Mouse (Mus musculus) lung, postnatal 4 days (tissue): Measurements from ENCODE around the gene Cpne2.

ENCODE experiments used
- DNase-seq, 2 experiments: peaks; one replicate each; pipeline ENCODE4 v3.0.0; 2021

The Cpne2 gene

GRCm38 (mm10) chr8:94532873-94533671 is at the start of gene Cpne2:
Cpne2 (plus strand) TSS chr8:94532990.
- peak; percentile 76 to 82 for DNase-seq

GRCm38 (mm10) chr8:94485288-94485687 is 47.5 kb upstream of the Cpne2 start:
- DNase-seq: no peak

DNA sequence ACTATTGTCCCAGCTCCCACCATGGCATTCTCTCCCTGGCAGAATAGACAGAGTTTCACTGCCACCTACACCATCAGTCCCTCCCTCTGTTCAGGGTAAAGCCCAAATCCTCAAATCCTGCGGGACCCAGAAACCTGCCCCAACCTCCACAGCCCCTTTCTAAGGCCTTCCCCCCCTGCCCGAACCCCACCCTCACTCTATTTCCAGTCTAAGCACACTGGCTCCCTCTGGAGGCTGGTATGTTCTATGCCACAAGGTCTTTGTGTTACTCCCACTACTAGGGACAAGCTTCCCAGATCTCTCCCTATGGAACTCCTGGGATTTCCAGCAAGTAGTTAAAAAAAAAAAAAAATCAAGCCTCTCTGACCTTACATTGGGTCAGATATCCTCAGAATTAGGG is 46.9 kb upstream of the Cpne2 start:
- peak in 1 of 2 experiments; percentile 59 for DNase-seq

DNA sequence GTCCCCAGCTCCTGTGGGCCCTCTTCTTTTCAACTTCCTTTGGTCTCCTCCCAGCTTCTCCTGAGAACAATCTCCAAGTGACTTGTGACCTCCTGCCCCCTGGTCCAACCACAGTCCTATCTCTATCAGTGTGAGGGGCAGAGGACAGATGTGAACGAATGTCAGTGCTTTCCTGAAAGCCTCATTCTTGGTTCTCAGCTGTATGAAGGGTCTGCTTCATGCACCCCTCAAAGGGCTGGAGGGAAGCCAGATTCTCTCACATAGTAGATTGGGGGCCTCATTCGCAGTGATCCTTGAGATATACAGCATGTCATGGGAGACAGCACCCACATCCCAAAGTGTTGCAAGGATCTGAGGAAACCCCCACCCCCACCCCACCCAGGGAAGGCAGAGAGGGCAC is 44.8 kb upstream of the Cpne2 start:
- DNase-seq: no peak

DNA sequence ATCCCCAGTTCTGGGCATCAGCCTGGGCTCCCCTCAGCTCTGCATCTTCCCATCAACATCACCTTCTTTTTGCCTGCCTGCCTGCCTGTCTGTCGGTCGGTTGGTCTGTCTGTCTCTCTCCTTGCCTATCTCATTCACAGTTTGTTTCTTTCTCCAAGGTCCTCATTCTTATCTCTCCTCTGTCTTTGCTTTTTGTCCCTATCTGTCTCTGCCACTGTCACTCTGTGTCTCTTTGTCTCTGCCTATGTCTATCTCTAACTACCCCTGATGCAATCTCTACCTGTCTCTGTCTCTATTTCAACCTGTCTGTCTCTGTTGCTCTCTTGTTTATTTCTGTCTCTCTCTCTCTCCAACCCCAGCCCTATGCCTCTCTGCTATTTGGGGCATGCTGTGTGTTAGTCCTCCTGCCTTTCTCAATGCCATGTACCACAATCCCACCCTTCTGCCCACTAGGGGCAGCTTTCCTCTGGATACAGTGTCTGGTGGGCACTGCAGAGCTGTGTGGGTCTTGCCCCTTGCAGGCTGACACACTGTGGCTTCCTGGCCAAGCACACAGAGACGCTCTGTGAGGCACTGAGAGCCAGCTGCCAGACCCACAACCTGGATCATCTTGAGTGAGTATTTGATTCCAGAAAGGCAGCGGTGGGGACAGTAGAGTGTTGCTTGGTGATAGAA is 42.8 kb upstream of the Cpne2 start:
- DNase-seq: no peak

- DNase-seq: peak; percentile 75 to 84
These were observed 40.6 kb upstream of the Cpne2 start for GRCm38 (mm10) chr8:94492021-94492681.

- no peak for DNase-seq
These were observed 39.5 kb upstream of the Cpne2 start for GRCm38 (mm10) chr8:94493240-94493639.

DNA sequence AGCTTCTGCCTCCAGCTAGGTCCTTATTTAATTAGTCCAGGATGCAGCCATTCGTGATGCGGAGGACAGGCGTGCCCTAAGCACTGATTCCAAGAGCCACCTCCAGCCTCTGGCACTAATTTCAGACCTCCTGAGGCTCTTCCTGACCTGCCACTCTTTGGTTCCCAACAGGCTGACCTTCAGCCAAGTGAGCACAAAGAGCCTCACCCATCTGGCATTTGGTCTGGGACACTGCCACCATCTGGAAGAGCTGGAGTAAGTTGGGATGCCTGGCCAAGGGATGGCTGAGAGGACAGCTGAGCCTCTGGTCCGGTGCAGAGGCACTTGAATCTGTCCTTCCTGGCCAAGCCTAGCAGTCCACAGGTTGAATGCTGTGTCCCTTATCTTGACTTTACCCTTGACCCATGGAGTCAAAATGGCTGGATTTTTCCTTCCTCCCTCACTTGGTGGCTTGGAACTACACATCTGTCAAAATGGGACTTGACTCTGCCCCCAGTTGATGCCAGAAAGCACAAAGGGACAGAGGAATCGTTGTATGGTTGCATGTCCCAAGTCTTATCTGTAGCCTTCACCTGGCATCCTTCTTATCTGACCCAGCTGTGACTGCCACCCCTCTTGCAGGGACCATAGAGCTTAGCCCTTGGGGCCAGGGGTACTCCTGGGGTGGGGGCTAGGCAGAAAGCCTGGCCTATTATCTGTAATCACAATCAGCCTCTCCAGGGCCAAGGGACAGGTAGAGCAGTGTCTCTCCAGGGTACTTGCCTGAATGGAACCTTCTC is 17.2 kb upstream of the Cpne2 start:
- no peak for DNase-seq

DNA sequence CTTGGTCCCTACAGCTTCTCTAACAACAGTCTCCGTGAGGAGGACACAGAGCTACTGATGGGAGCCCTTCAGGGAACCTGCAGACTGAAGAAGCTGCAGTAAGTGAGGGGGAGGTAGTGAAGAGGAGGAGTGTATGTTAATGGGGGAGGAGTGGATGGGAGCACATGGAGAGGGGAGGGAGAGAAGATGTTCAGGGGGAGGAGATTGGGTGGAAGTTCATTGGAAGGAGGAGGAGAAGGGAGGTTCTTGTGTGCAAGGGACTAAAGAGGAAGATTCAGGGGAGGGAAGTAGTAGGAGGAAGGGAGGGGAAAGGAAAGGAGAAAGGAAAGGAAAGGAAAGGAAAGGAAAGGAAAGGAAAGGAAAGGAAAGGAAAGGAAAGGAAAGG is 16.6 kb upstream of the Cpne2 start:
- DNase-seq: no peak

DNA sequence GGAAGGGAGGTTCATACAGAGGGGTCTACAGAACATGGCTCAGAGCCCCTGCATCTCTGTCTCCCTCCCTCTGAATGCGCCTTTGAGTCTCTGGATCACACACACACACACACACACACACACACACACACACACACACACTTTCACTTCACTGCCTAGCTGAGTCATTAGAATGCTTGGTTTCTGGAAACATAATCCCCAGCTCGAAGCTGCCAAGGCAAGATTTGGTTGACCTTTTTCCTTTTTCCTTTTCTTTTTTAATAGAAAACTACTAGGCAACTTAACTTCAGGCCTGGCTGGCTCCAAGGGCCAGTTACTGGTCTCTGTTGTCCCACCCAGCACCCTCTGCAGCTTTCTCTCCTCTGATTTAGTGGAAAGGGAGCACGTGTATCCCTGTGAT is 16.0 kb upstream of the Cpne2 start:
- DNase-seq: no peak

DNA sequence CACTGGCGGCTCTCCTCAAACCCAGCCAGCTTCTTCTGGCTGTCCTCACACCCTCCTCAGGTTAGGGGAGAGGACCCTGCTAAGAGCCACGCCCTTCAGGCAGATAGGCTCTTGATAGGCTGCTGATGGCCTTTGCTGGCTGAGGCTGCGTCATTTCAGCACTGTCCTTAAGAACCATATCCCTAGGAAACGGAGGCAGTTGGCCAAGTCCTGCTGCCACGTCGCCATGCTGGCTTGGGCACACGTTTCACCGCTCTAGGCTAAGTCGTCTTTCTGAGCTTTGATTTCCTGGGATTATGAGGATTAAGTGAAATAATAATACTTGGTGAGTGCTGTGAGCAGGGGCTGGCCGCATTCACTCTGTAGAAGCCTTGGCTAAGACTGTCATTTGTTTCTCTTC is 14.5 kb upstream of the Cpne2 start:
- no peak for DNase-seq

GRCm38 (mm10) chr8:94519021-94519420 is 13.8 kb upstream of the Cpne2 start:
- no peak for DNase-seq

- no peak for DNase-seq
These were observed 11.3 kb upstream of the Cpne2 start for GRCm38 (mm10) chr8:94521481-94521880.

- no peak for DNase-seq
These were observed 10.3 kb upstream of the Cpne2 start for GRCm38 (mm10) chr8:94522482-94522881.

DNA sequence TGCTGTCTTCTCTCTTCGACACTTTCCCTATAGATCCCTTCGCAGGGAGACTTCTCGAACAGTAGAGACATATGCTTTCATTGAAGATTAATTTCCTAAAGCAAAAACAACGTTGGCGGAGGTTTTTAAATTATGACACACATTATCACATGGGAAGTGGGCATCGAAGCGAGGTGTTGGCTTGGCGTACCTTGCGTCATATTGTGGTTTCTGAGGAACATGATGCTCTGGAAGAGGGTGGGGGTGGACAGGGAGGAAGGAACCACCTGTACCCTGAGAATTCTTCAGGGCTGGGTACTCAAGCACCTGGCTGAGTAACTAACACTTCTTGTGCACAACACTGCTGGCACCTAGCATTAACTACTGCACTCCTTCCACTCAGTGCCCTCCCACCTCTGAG is 8.2 kb upstream of the Cpne2 start:
- no peak for DNase-seq

DNA sequence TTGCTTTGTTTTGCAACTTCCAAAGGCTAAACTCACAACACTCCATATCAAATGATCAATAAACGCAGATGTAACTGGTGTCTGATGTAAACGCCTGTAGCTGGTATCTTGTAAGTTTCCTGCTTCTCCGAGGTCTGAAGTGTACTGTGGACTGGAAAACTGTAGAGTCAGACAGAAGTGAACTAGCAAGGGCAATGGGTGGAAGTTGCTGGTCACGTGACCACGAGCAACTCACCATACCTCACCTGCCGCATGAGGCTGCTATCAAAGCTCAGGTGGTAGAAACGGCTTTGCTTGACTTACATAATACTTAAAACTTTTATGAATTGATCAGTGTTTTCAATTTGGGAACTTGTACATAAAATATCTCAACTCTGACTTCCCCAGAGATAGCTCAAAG is 5.6 kb upstream of the Cpne2 start:
- DNase-seq: no peak

- DNase-seq: peak; percentile 48 to 71
These were observed 4.5 kb upstream of the Cpne2 start for GRCm38 (mm10) chr8:94528245-94528644.

- DNase-seq: no peak
These were observed 2.9 kb upstream of the Cpne2 start for GRCm38 (mm10) chr8:94529875-94530274.

DNA sequence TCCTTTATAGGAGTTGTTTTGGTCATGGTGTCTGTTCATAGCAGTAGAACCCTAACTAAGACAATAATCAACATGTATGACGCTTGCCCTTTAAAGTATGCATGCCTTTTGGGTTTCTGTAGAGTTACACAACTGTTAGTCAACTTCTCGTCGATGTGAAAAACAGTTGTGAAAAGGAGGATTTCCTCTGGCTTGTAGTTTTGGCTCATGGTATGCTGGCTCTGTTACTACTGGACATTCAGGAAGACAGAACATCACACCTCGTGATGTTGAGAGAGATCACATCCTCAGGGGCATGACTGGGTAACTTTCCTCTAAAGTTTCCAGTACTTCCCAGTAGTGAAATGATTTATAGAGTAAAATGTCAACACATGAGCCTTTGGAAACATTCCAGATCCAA is 2.1 kb upstream of the Cpne2 start:
- DNase-seq: no peak

DNA sequence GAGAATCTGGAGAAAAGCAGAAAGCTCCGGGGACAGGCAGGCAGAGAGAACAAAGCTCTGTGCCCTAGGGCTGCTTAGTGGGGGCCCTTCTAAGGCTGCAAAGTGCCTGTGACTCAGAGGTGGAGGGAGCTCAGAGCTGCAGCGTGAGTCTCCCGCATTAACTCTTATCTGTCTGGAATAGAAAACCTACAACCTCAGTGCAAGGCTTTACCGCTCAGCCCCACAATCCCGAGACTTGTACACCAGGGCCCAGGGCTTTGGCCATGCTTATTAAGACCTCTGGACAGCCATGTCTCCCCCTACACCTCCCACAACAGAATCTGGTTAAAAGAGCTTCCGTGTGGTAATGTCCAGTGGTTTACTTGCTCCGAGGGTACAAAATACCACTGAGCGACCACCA is 790 bp upstream of the Cpne2 start:
- no peak for DNase-seq

- no peak for DNase-seq
These were observed 291 bp upstream of the Cpne2 start for GRCm38 (mm10) chr8:94532525-94532872.

GRCm38 (mm10) chr8:94534612-94535011 is 1.8 kb downstream of the Cpne2 start:
- peak; percentile 28 to 36 for DNase-seq

GRCm38 (mm10) chr8:94535631-94536030 is 2.8 kb downstream of the Cpne2 start:
- DNase-seq: no peak
